Mouse (Mus musculus): ENCODE results near the gene Atp6v0a2.

DNA sequence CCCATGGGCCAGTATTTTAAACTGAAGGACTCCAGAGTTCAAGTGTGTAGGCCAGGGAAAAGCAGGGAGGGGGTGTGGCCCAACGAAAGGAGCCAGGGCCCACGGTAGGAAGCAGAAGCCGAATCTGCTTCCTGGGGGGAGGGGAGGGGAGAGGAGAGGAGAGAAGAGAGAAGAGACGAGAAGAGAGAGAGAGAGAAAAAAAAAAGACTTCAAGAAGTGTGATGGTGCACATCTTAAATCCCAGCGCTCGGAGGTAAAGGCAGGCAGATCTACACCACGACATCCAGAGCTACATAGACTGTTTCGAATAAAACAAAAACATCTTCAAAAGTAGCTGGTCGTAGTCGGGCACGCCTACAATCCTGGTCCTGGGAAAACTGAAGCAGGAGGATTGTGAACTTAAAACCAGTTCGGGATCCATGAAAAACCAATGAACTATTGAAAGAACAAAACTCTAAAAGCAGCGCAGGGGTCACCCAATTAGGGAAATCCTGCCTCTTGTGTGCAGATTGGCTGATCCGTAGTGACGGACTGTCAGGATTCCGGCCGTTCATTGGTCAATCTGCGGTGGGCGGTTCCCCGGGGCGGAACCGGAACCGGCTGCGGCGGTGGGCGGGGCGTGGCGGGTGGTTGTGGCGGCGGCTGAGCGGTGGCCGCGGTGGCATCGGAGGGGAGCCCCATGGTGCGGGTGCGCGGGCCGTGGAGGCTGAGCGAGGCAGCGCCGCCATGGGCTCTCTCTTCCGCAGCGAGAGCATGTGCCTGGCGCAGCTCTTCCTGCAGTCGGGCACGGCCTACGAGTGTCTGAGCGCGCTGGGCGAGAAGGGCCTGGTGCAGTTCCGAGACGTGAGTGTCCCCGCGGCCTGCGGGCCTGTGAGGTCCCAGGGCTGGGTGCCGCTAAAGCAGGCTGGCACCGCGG, at the start of gene Atp6v0a2:
- TF ChIP-seq CTCF (IDR thresholded peaks at IDR 0.05; ENCODE audit: borderline replicate concordance, insufficient read depth, low read length) = no peak
- peak; percentile 67 for TF ChIP-seq POLR2A (IDR thresholded peaks at IDR 0.05; ENCODE audit: low read depth, low read length)
